In genomic region chr2:32727435-32727834, GRCm38 (mm10) we compare ENCODE assay signal across 8 mouse cellular contexts. TPM values are rescaled to one million over a fixed set of nuclear protein-coding genes. Genes with fewer than 3 reads are reported as not detected.
DNase-seq lines count a peak whose midpoint lies in the region; ATAC-seq and TF ChIP-seq lines count a peak whose summit lies in the region.

No protein-coding gene starts in this region.

- no peak for TF ChIP-seq CTCF in heart, postnatal 0 days (IDR thresholded peaks at IDR 0.05; ENCODE audit: low read depth)
- no peak for TF ChIP-seq CTCF in liver, postnatal 0 days (IDR thresholded peaks at IDR 0.05; ENCODE audit: low read depth)

- H3K36me3 ChIP-seq in forebrain, embryonic 12.5 days (replicated peaks), result no peaks in the 10 kb centered on the region
- no peaks in the 10 kb centered on the region for H3K36me3 ChIP-seq in heart, postnatal 0 days (replicated peaks; ENCODE audit: control insufficient read depth, insufficient read depth, low read length)
- 0 out of 2 replicates have a peak, but pooled peaks cover 5% of the 10 kb centered on the region for H3K36me3 ChIP-seq in liver, postnatal 0 days (replicated peaks; ENCODE audit: insufficient read depth, low read length)
- no peaks in the 10 kb centered on the region for H3K36me3 ChIP-seq in neural tube, embryonic 14.5 days (ENCODE audit: control insufficient read depth, insufficient read depth, low read length)

- under 1% methylated on average over 16 of the region's 16 CpGs for WGBS in forebrain, embryonic 12.5 days
- WGBS in heart, postnatal 0 days, result under 1% methylated on average over 16 of the region's 16 CpGs
- 3% methylated on average over 16 of the region's 16 CpGs for WGBS in large intestine, adult 2 months
- WGBS in liver, postnatal 0 days (ENCODE audit: insufficient replicate concordance), result 7% methylated on average over 16 of the region's 16 CpGs
- under 1% methylated on average over 16 of the region's 16 CpGs for WGBS in neural tube, embryonic 14.5 days

- H3K4me3 ChIP-seq in forebrain, embryonic 12.5 days (replicated peaks), result peak overlapping the region; percentile 24
- peak overlapping the region; percentile 51 for H3K4me3 ChIP-seq in heart, postnatal 0 days (ENCODE audit: low read depth, low read length)
- peak overlapping the region; percentile 30 for H3K4me3 ChIP-seq in liver, postnatal 0 days (ENCODE audit: low read depth, low read length)
- H3K4me3 ChIP-seq in neural tube, embryonic 14.5 days (ENCODE audit: low read depth, low read length), result peak overlapping the region; percentile 22

- H3K4me1 ChIP-seq in forebrain, embryonic 12.5 days, result peaks cover 8% of the 10 kb centered on the region
- peaks cover 11% of the 10 kb centered on the region for H3K4me1 ChIP-seq in heart, postnatal 0 days (ENCODE audit: control insufficient read depth, insufficient read depth)
- H3K4me1 ChIP-seq in liver, postnatal 0 days (ENCODE audit: insufficient read depth), result peaks cover 5% of the 10 kb centered on the region
- peaks cover 4% of the 10 kb centered on the region; the same call in 1 of the 2 replicates for H3K4me1 ChIP-seq in neural tube, embryonic 14.5 days (ENCODE audit: control insufficient read depth, insufficient read depth, low read length)

- 0 out of 2 replicates have a peak overlapping the region, but pooled peaks have one; percentile 22 for H3K9ac ChIP-seq in forebrain, embryonic 12.5 days
- peak overlapping the region; percentile 43 for H3K9ac ChIP-seq in heart, postnatal 0 days (replicated peaks; ENCODE audit: low read depth, low read length)
- peak overlapping the region; percentile 48 for H3K9ac ChIP-seq in liver, postnatal 0 days (replicated peaks)
- peak overlapping the region; percentile 28; the same call in 1 of the 2 replicates for H3K9ac ChIP-seq in neural tube, embryonic 14.5 days (replicated peaks; ENCODE audit: low read depth, low read length)

- DNase-seq in CD8-positive naive resting alpha-beta T cell, adult 2 months (ENCODE audit: low read depth in 2 of 2, low spot score in 2 of 2), result peak; percentile 38 to 50
- DNase-seq in c-Kit-positive CD71-positive TER-119-positive erythroid progenitor cells, embryonic 14.5 days (ENCODE audit: low spot score), result peak; percentile 60
- peak; percentile 98 for DNase-seq in heart, postnatal 0 days (ENCODE audit: low spot score)
- peak; percentile 90 for DNase-seq in large intestine, adult 2 months (ENCODE audit: low read depth, low spot score)
- peak; percentile 89 for DNase-seq in liver, postnatal 0 days
- peak; percentile 94 for DNase-seq in testis, postnatal 10 days (ENCODE audit: low spot score)

- H3K27me3 ChIP-seq in forebrain, embryonic 12.5 days, result peaks cover 10% of the 10 kb centered on the region; the same call in 1 of the 2 replicates
- no peaks in the 10 kb centered on the region for H3K27me3 ChIP-seq in heart, postnatal 0 days (ENCODE audit: control insufficient read depth, insufficient read depth, low read length)
- no peaks in the 10 kb centered on the region for H3K27me3 ChIP-seq in liver, postnatal 0 days (ENCODE audit: insufficient read depth, low read length)
- H3K27me3 ChIP-seq in neural tube, embryonic 14.5 days (ENCODE audit: control insufficient read depth, insufficient read depth, low read length), result no peaks in the 10 kb centered on the region

- peak; percentile 96 for ATAC-seq in forebrain, embryonic 12.5 days (ENCODE audit: low FRiP score)
- ATAC-seq in heart, postnatal 0 days (ENCODE audit: insufficient read depth, low read depth), result peak; percentile 96
- peak; percentile 96 for ATAC-seq in liver, postnatal 0 days
- peak; percentile 94 for ATAC-seq in neural tube, embryonic 14.5 days (ENCODE audit: low read depth)

- TF ChIP-seq EP300 in heart, postnatal 0 days (IDR thresholded peaks at IDR 0.05; ENCODE audit: low read depth), result no peak
- no peak for TF ChIP-seq EP300 in liver, postnatal 0 days (IDR thresholded peaks at IDR 0.05; ENCODE audit: low read depth)

- no peaks in the 10 kb centered on the region for H3K9me3 ChIP-seq in forebrain, embryonic 12.5 days
- no peaks in the 10 kb centered on the region for H3K9me3 ChIP-seq in heart, postnatal 0 days (replicated peaks; ENCODE audit: control insufficient read depth, low read length)
- H3K9me3 ChIP-seq in liver, postnatal 0 days (ENCODE audit: low read length), result no peaks in the 10 kb centered on the region
- H3K9me3 ChIP-seq in neural tube, embryonic 14.5 days (ENCODE audit: control insufficient read depth, low read length), result no peaks in the 10 kb centered on the region

- no peak overlapping the region for H3K27ac ChIP-seq in forebrain, embryonic 12.5 days
- peak overlapping the region; percentile 87 for H3K27ac ChIP-seq in heart, postnatal 0 days (ENCODE audit: low read depth)
- peak overlapping the region; percentile 40; the same call in 1 of the 2 replicates for H3K27ac ChIP-seq in liver, postnatal 0 days (ENCODE audit: low read depth)
- 0 out of 2 replicates have a peak overlapping the region, but pooled peaks have one; percentile 2 for H3K27ac ChIP-seq in neural tube, embryonic 14.5 days (ENCODE audit: low read depth, low read length)

- peak overlapping the region; percentile 50 for H3K4me2 ChIP-seq in forebrain, embryonic 12.5 days
- H3K4me2 ChIP-seq in heart, postnatal 0 days (ENCODE audit: low read depth, low read length), result peak overlapping the region; percentile 53
- H3K4me2 ChIP-seq in liver, postnatal 0 days (ENCODE audit: low read depth, low read length), result peak overlapping the region; percentile 70
- peak overlapping the region; percentile 42 for H3K4me2 ChIP-seq in neural tube, embryonic 14.5 days (ENCODE audit: low read depth, low read length)

RNA-seq across cellular contexts. Expression of gene Sh2d3c, which starts 6.6 kb away (rescaled TPM):
- polyA plus RNA-seq in forebrain, embryonic 12.5 days (2016; fragmentation: Nextera tagmentation; extraction: Ambion mirVana), result 30.1 and 35.1 TPM in 2 replicates
- 17.0 and 26.2 TPM in 2 replicates for total RNA-seq in heart, postnatal 0 days (2014; rRNA removed; ENCODE audit: low replicate concordance)
- polyA plus RNA-seq in heart, postnatal 0 days (2015; fragmentation: Nextera tagmentation; extraction: Ambion mirVana), result 22.9 and 24.2 TPM in 2 replicates
- 8.4 and 14.2 TPM in 2 replicates for polyA plus RNA-seq in large intestine, adult 2 months (2012; rRNA removed)
- 7.6 and 8.3 TPM in 2 replicates for polyA plus RNA-seq in liver, postnatal 0 days (2015; fragmentation: Nextera tagmentation; extraction: Ambion mirVana)
- 41.2 and 51.2 TPM in 2 replicates for polyA plus RNA-seq in neural tube, embryonic 14.5 days (2014; fragmentation: Nextera tagmentation; extraction: Ambion mirVana)

RNA-seq across cellular contexts. Expression of gene 6330409D20Rik, which starts 13.4 kb away (rescaled TPM):
- polyA plus RNA-seq in forebrain, embryonic 12.5 days (2016; fragmentation: Nextera tagmentation; extraction: Ambion mirVana), result 1.9 and 2.1 TPM in 2 replicates
- not detected in 2 replicates for total RNA-seq in heart, postnatal 0 days (2014; rRNA removed; ENCODE audit: low replicate concordance)
- polyA plus RNA-seq in heart, postnatal 0 days (2015; fragmentation: Nextera tagmentation; extraction: Ambion mirVana), result 0.15 TPM in 1 of 2 replicates, not detected in the other
- polyA plus RNA-seq in large intestine, adult 2 months (2012; rRNA removed), result 0.14 TPM in 1 of 2 replicates, not detected in the other
- not detected in 2 replicates for polyA plus RNA-seq in liver, postnatal 0 days (2015; fragmentation: Nextera tagmentation; extraction: Ambion mirVana)
- polyA plus RNA-seq in neural tube, embryonic 14.5 days (2014; fragmentation: Nextera tagmentation; extraction: Ambion mirVana), result 3.9 TPM in 2 replicates

RNA-seq across cellular contexts. Expression of gene Cdk9, which starts 14.6 kb away (rescaled TPM):
- polyA plus RNA-seq in forebrain, embryonic 12.5 days (2016; fragmentation: Nextera tagmentation; extraction: Ambion mirVana), result 105 and 110 TPM in 2 replicates
- 42.4 and 58.4 TPM in 2 replicates for total RNA-seq in heart, postnatal 0 days (2014; rRNA removed; ENCODE audit: low replicate concordance)
- 33.1 and 35.5 TPM in 2 replicates for polyA plus RNA-seq in heart, postnatal 0 days (2015; fragmentation: Nextera tagmentation; extraction: Ambion mirVana)
- polyA plus RNA-seq in large intestine, adult 2 months (2012; rRNA removed), result 93.8 and 96.5 TPM in 2 replicates
- polyA plus RNA-seq in liver, postnatal 0 days (2015; fragmentation: Nextera tagmentation; extraction: Ambion mirVana), result 49.5 and 53.7 TPM in 2 replicates
- polyA plus RNA-seq in neural tube, embryonic 14.5 days (2014; fragmentation: Nextera tagmentation; extraction: Ambion mirVana), result 54.4 and 57.5 TPM in 2 replicates

RNA-seq across cellular contexts. Expression of gene Fpgs, which starts 23.5 kb away (rescaled TPM):
- polyA plus RNA-seq in forebrain, embryonic 12.5 days (2016; fragmentation: Nextera tagmentation; extraction: Ambion mirVana), result 16.4 and 19.6 TPM in 2 replicates
- total RNA-seq in heart, postnatal 0 days (2014; rRNA removed; ENCODE audit: low replicate concordance), result 13.6 and 14.5 TPM in 2 replicates
- 8.5 and 10.9 TPM in 2 replicates for polyA plus RNA-seq in heart, postnatal 0 days (2015; fragmentation: Nextera tagmentation; extraction: Ambion mirVana)
- polyA plus RNA-seq in large intestine, adult 2 months (2012; rRNA removed), result 31.5 TPM in 2 replicates
- 85.3 and 95.9 TPM in 2 replicates for polyA plus RNA-seq in liver, postnatal 0 days (2015; fragmentation: Nextera tagmentation; extraction: Ambion mirVana)
- 14.6 and 15.3 TPM in 2 replicates for polyA plus RNA-seq in neural tube, embryonic 14.5 days (2014; fragmentation: Nextera tagmentation; extraction: Ambion mirVana)

RNA-seq across cellular contexts. Expression of gene Tor2a, which starts 29.6 kb away (rescaled TPM):
- 53.3 and 57.0 TPM in 2 replicates for polyA plus RNA-seq in forebrain, embryonic 12.5 days (2016; fragmentation: Nextera tagmentation; extraction: Ambion mirVana)
- 34.6 and 65.3 TPM in 2 replicates for total RNA-seq in heart, postnatal 0 days (2014; rRNA removed; ENCODE audit: low replicate concordance)
- polyA plus RNA-seq in heart, postnatal 0 days (2015; fragmentation: Nextera tagmentation; extraction: Ambion mirVana), result 27.5 and 28.5 TPM in 2 replicates
- polyA plus RNA-seq in large intestine, adult 2 months (2012; rRNA removed), result 93.7 and 110 TPM in 2 replicates
- polyA plus RNA-seq in liver, postnatal 0 days (2015; fragmentation: Nextera tagmentation; extraction: Ambion mirVana), result 34.6 and 34.7 TPM in 2 replicates
- polyA plus RNA-seq in neural tube, embryonic 14.5 days (2014; fragmentation: Nextera tagmentation; extraction: Ambion mirVana), result 56.0 and 57.6 TPM in 2 replicates

Comparison
In these comparisons a context has a peak if more than half of its experiments do, and no peak if none do; other contexts are left out.
1. DNase-seq: peak in every context shown above with its lines; median percentile 98 in heart, postnatal 0 days; 94 in testis, postnatal 10 days; 90 in large intestine, adult 2 months; 89 in liver, postnatal 0 days; 60 in c-Kit-positive CD71-positive TER-119-positive erythroid progenitor cells, embryonic 14.5 days; 44 in CD8-positive naive resting alpha-beta T cell, adult 2 months.